Mouse (Mus musculus) frontal cortex, adult 2 months (tissue): ENCODE measurements around the gene AW209491. TPM values are rescaled to one million over a fixed set of nuclear protein-coding genes. Genes with fewer than 3 reads are reported as not detected.

Experiments used
- DNase-seq, 2 experiments: peaks; one replicate each; pipeline ENCODE4 v3.0.0; 2022; ENCODE audit warnings: low spot score in 1 of 2; ENCODE audit errors: extremely low spot score in 1 of 2
- polyA plus RNA-seq: library from polyadenylated mRNA; depleted of rRNA; stranded (reverse); fragments of >200 nt; gene quantifications from 2 replicates; pipeline ENCODE4 v1.2.3, GENCODE M21; 2012; rRNA removed

Gene AW209491
- polyA plus RNA-seq: 15.6 and 16.7 TPM in 2 replicates

- DNase-seq: peak; percentile 92 to 98
These were observed at the start of gene AW209491 for GRCm38 (mm10) chr13:14629726-14630641. AW209491 (plus strand) TSS chr13:14630154.

- peak in 1 of 2 experiments; percentile 2 for DNase-seq
These were observed 49.6 kb upstream of the AW209491 start for GRCm38 (mm10) chr13:14580392-14580791.

GRCm38 (mm10) chr13:14602744-14603143, 27.2 kb upstream of the AW209491 start:
- peak in 1 of 2 experiments; percentile 24 for DNase-seq

- no peak for DNase-seq
These were observed 22.3 kb upstream of the AW209491 start for GRCm38 (mm10) chr13:14607616-14608015.

GRCm38 (mm10) chr13:14612463-14612862, 17.5 kb upstream of the AW209491 start:
- no peak for DNase-seq

- DNase-seq: peak; percentile 97
These were observed 16.9 kb upstream of the AW209491 start, which contains the start of the genes Mrpl32 and Psma2 for GRCm38 (mm10) chr13:14612926-14613529. Mrpl32 (minus strand) TSS chr13:14613165. Psma2 (plus strand) TSS chr13:14613240.

GRCm38 (mm10) chr13:14613553-14613952, 16.4 kb upstream of the AW209491 start:
- no peak for DNase-seq

- DNase-seq: peak; percentile 26 to 77
These were observed 11.2 kb upstream of the AW209491 start for GRCm38 (mm10) chr13:14618724-14619123.

GRCm38 (mm10) chr13:14639998-14640397, 10.0 kb downstream of the AW209491 start:
- no peak for DNase-seq

GRCm38 (mm10) chr13:14649301-14649700, 19.3 kb downstream of the AW209491 start:
- DNase-seq: peak in 1 of 2 experiments; percentile 64

GRCm38 (mm10) chr13:14667107-14667506, 37.2 kb downstream of the AW209491 start:
- DNase-seq: no peak

- DNase-seq: peak; percentile 13 to 75
These were observed 40.4 kb downstream of the AW209491 start for GRCm38 (mm10) chr13:14670342-14670741.

Other genes with a start within 250 kb of the AW209491 start
- 19.6 and 21.3 TPM in 2 replicates for gene Hecw1, start 106.9 kb upstream of the AW209491 start, polyA plus RNA-seq
- 32.8 and 33.1 TPM in 2 replicates for gene Mrpl32, start 17.0 kb upstream of the AW209491 start, polyA plus RNA-seq
- gene Psma2, start 16.9 kb upstream of the AW209491 start, polyA plus RNA-seq: 67.7 and 68.3 TPM in 2 replicates